Mouse (Mus musculus) brain, embryonic 14.5 days (tissue): ENCODE measurements around the gene Amer2.

Source experiments
- CTCF ChIP-seq: fragments of 200-500 bp; IDR thresholded peaks from 2 replicates; pipeline ENCODE4 v1.5.1; 2012; ENCODE audit warnings: inconsistent platforms, mild to moderate bottlenecking, moderate library complexity, borderline replicate concordance; ENCODE audit not compliant: insufficient read depth, insufficient read length; ENCODE audit errors: extremely low read depth
- POLR2A ChIP-seq: fragments of 200-500 bp; IDR thresholded peaks from 2 replicates; pipeline ENCODE4 v1.6.1; 2012; ENCODE audit warnings: mild to moderate bottlenecking, inconsistent platforms, borderline replicate concordance; ENCODE audit not compliant: poor library complexity, insufficient read depth, insufficient read length, severe bottlenecking; ENCODE audit errors: extremely low read depth

GRCm38 (mm10) chr14:60361380-60362212, 11.5 kb upstream of the Amer2 start:
- no peak for TF ChIP-seq POLR2A
- TF ChIP-seq CTCF: no peak
